Mouse (Mus musculus): Measurements from ENCODE around the gene Acp5. TPM values are rescaled to one million over a fixed set of nuclear protein-coding genes. Genes with fewer than 3 reads are reported as not detected.
A peak's percentile ranks its signal among the peaks of the same experiment; 100 is the strongest.

Acp5 gene
- total RNA-seq, 2 experiments from 2014 or later, result 1.4 to 124 TPM

DNA sequence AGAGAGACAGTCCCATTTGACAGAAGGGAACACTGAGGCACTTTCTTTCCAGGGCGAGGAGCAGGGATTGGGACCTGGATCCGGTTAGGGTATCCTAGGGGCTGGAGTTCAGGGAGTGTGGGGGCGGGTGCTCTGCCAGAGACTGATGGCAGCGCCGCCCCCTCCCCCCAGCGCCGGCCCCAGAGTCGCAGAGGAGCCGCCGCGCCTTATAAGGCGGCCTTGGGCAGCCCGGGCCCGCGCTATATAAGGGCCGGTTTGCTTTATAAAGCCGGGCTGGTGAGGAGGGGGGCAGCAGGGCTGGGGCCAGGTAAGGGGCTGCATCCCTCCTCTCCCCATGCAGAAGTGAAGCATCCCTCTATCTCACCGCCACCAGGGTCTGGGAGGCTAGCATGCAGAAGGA lies 35.6 kb downstream of the Acp5 start:
- DNase-seq, result no peak

DNA sequence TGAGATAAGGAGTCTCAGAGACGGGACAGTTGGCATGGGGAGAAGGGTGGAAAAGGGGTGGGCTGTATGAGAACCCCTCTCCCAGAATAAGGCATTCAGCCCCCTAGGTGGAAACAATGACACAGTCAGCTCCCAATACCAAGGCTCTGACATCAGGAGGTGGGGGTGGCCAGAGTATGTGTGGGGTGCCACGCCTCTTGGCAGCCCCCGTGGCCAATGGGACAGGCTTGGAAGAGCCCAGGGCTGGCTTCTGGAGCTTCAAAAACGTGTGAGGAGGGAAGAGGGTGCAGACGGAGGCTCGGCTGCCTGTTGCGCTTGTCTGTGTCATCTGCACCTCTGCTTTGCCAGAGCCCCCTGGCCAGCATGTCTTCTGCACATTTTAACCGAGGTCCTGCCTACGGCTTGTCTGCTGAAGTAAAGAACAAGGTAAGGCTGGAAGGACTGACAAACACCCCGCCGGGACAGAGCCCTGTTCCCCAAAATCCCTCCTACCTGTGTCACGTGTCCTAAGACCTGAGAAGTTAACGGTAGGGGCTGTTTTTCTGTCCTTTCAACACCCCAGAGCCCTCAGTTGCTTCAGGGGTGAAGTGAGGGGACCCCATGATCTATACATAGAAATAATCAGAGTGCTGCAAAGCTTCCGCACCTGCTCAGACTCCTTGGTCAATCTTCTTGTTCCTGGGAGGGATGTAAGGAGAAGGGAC lies 36.4 kb downstream of the Acp5 start, which contains the start of gene Cnn1:
TSS of gene Cnn1 (plus strand) at position 224 of the 704 bp plus-strand sequence.
- DNase-seq, result no peak

DNA sequence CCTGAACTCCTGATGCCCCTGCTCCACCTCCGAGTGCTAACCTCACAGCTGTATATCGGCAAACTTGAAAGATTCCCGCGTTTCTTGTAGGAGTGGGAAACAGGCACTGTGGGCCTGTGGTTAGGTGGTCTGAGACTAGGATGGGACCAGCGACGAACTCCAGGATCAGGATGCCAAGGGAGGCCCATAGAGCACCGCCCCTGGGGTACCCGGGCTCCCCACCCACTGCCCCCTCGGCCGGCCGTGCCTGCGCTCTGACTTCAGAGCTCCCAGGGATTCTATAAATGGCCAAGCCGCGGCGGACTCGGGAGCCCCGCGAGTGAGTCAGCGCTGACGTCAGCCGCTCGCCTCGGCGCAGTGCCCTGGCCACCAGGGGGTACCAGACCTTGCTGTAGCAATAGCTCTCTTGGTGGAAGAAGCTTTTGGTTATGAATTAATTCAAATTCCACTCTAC lies 39.6 kb downstream of the Acp5 start:
- DNase-seq, result peak; percentile 86

DNA sequence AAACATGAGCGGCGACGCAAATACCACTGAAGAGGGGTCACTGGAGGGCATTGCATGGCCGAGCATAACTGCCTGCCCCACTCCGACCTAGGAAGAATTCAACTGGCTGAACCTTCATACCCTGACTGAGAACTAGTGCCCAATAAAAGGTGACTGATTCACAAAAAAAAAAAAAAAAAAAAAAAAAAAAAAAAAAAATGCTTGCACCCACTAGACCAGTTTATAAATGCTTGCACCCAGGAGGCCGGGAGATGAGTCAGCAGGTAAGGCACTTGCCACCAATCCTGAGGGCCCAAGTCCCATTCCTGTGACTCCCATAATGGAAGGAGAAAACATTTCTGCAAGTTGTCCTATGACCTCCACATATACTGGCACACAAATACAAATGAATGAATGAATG lies 42.8 kb downstream of the Acp5 start:
- no peak for DNase-seq

DNA sequence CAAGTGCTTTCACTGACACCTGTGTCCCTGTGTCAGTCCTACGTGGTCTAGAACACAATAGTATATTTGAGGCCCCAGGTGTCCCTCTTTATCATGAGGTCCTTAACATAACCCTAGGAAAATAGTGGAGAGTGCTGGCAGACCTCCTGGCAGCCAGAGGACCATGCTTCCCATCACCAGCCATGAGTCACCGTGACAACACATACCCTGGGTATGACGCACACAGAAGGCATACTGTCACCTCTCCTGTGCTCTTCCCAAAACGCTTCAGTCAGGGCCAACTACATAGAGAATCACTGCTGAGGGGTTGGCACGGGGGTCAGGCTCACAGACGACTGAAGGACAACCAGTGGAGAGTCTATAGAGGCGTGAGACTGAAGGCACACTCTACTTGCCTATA lies 45.5 kb downstream of the Acp5 start:
- no peak for DNase-seq

DNA sequence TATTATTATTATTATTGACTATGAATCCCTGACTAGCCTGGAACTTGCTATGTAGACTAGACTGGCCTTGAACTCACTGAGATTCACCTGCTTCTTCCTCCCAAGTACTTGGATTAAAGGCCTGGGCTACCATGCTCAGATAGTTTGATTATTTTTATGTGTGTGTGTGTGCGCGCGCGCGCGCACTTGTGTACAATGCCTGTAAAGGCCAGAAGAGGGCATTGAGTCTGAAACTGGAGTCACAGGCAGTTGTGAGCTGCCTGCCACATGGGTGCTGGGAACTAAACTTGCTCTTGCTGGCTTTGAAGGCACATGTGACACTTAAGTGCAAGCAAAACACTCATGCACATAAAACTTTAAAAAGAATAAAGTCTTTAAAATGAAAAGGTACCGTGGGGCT lies 46.2 kb downstream of the Acp5 start:
- no peak for DNase-seq

DNA sequence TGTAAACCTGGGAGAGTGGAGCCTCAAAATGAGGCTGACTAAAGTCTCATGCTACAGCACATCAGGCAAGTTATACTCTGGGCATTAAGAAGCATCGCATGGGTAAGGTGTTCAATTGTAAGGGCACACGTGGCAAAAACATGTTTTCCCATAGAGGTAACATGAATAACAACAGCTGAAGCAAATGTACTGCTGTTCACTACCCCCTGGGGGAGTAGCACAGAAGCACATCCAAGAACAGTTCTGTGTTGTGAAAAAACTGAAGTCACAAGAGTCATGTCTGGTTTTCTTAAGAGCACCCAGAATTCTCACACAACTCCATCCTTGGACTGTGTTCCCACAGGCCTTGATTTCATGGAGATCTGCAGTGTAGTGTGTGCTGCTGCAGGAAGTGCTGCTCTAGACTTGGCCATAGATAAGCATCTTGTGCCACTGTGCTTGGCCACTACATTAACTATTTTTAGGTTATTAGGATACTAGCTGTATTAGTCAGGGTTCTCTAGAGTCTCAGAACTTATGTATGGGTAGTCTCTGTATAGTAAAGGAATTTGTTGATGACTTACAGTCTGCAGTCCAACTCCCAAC lies 48.4 kb downstream of the Acp5 start:
- no peak for DNase-seq

DNA sequence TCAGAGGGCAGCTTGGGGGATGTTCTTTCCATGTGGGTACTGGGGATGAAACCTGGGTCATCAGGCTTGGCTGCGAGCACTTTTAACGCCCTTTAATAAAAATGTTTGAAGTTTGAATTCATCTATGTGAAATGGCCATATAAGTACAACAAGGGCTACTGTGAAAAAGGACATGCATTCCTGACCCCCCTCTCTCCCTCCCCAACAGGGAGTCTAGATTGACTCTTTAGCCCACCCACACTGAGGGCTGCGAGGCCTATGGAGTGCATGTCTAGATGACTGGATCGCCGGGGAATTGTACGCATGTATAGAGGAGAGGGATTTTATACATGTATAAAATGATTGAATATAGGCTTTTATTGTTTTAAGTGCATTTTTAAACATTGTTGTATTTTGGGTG lies 49.5 kb downstream of the Acp5 start:
- DNase-seq, result no peak

DNA sequence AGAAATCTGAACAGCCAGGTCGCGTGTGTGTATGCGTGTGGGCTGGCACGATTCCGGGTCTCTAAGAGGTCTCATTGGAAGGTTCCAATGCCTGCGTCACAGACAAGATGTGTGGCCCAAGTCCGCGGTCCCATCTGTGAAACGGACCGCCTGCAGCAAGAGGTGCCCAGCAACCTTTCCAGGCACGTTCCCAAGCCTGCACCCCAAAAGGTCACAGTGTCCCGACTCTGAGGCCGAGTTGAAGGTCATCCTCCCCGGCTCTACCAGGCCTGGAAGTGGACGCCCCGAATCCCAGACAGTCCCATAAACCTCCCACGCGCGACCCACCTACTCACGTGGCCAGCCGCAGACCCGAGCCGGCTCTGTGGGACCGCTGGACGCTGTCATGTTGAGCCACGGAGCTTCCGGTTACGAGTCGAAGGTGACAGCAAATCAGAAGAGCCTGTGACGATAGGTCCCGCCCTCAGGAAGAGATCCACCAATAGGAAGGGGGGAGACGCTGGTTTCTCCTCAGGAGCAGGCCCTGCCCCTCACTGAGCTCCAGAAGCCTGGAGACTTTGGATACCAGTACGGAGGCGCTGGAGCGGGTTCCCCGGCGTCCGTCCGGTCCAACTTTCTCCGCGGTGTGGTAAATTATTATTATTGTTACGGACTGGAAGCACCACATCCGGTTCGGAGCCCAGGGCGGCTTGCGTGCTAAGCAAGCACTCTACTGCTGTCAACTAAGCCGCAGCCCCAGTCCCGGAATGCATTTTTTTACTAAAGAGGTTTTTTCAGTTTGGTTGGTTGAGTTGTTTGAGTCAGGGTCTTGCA lies 50.3 kb downstream of the Acp5 start, which contains the start of gene Ecsit:
TSS of gene Ecsit (minus strand) at position 417 of the 813 bp plus-strand sequence.
- peak; percentile 81 for DNase-seq

DNA sequence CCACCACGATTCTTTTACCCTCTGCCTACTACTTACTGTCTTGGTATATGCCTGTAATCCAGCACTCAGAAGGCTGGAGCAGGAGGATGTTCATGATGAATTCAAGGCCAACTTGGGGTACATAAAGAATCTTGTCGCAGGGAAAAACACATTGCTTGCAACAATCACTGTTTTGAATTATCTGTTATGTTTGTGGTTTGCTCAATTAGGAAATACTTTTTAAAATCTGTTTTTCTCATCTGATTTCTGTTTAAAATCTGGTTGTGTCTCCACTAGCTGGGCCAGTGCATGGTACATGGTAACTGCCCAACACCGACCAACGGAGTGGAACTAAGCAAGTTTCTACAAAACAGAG lies 50.9 kb downstream of the Acp5 start:
- DNase-seq, result no peak

Small RNA genes within 50 kb of the gene (microRNA-seq; reads per million reads assigned to microRNA genes)
- gene Mir7084, result 0 to 0.32 reads per million in 2 experiments

Other genes with a start within 250 kb of the Acp5 start
- gene Rab3d, start 217.5 kb downstream of the Acp5 start, total RNA-seq (2021), result 1 to 10 TPM; 5.4 to 6.2 TPM
- gene Ccdc159, start 208.2 kb downstream of the Acp5 start, total RNA-seq (2021), result under 1 TPM; 0.45 to 0.97 TPM
- gene Tmem205, start 208.2 kb downstream of the Acp5 start, total RNA-seq (2021), result 10 to 100 TPM; 13.0 to 16.9 TPM
- 1 to 10 TPM; 2.3 to 3.3 TPM for gene Plppr2, start 198.7 kb downstream of the Acp5 start, total RNA-seq (2021)
- 1 to 10 TPM; 3.1 to 3.6 TPM for gene Swsap1, start 180.0 kb downstream of the Acp5 start, total RNA-seq (2021)
- 1 to 10 TPM; 3.8 to 5.5 TPM for gene Epor, start 172.2 kb downstream of the Acp5 start, total RNA-seq (2021)
- gene Rgl3, start 146.3 kb downstream of the Acp5 start, total RNA-seq (2021), result under 1 TPM; 0.47 to 0.75 TPM
- not detected for gene Ccdc151, start 133.1 kb downstream of the Acp5 start, total RNA-seq (2021)
- gene Prkcsh, start 132.9 kb downstream of the Acp5 start, total RNA-seq (2021), result 10 to 100 TPM; 35.4 to 41.7 TPM
- gene Elavl3, start 83.7 kb downstream of the Acp5 start, total RNA-seq (2021), result under 1 TPM; 0.28 to 0.41 TPM
- not detected for gene Gm49318, start 64.5 kb downstream of the Acp5 start, total RNA-seq (2021)
- gene Zfp653, start 64.3 kb downstream of the Acp5 start, total RNA-seq (2021), result 1 to 10 TPM; 3.1 to 4.6 TPM
- gene Ecsit, start 50.3 kb downstream of the Acp5 start, total RNA-seq (2021), result 10 to 100 TPM; 51.8 to 58.5 TPM
- 1 to 10 TPM; 4.4 to 5.5 TPM for gene Cnn1, start 36.5 kb downstream of the Acp5 start, total RNA-seq (2021)
- gene Elof1, start 18.5 kb downstream of the Acp5 start, total RNA-seq (2021), result 10 to 100 TPM; 33.4 to 39.7 TPM
- 10 to 100 TPM; 34.4 to 34.7 TPM for gene Pigyl, start 21.1 kb upstream of the Acp5 start, total RNA-seq (2021)
- gene Zfp872, start 52.4 kb upstream of the Acp5 start, total RNA-seq (2021), result under 1 TPM in 1 of 2 experiments, not detected in 1; 0.29 TPM
- 10 to 100 TPM in 1 of 2 experiments, 1 to 10 TPM in 1; 9.0 to 13.3 TPM for gene Zfp809, start 90.0 kb upstream of the Acp5 start, total RNA-seq (2021)
- under 1 TPM; 0.07 to 0.18 TPM for gene Zfp599, start 124.2 kb upstream of the Acp5 start, total RNA-seq (2021)
- gene Zfp810, start 171.9 kb upstream of the Acp5 start, total RNA-seq (2021), result 1 to 10 TPM; 3.5 to 4.8 TPM

Data from gastrocnemius, postnatal 10 days (tissue).